Mouse (Mus musculus) heart, postnatal 0 days (tissue): ENCODE data around the gene Hydin. TPM values are rescaled to one million over a fixed set of nuclear protein-coding genes. Genes with fewer than 3 reads are reported as not detected.

Experiments
- ATAC-seq: fragments of 200-750 bp; cut with Nextera tagmentation; 2 replicates; pipeline ENCODE4 v1.8.0; 2017; ENCODE audit warnings: low read depth, moderate number of reproducible peaks, moderate library complexity; ENCODE audit not compliant: insufficient read depth
- DNase-seq: peaks from one replicate; pipeline ENCODE4 v3.0.0-alpha.2; 2016; ENCODE audit warnings: low spot score
- H3K27ac ChIP-seq: fragments of 300-500 bp; sonication (generic); 2 replicates; pipeline ENCODE4 v1.5.1; 2014; ENCODE audit warnings: low read depth, mild to moderate bottlenecking
- H3K27me3 ChIP-seq: fragments of 300-500 bp; sonication (generic); 2 replicates; pipeline ENCODE4 v1.6.1; 2014; ENCODE audit warnings: low read length, mixed read lengths; ENCODE audit not compliant: control insufficient read depth, insufficient read depth
- H3K36me3 ChIP-seq: fragments of 300-500 bp; sonication (generic); replicated peaks from 2 replicates; pipeline ENCODE4 v1.6.1; 2014; ENCODE audit warnings: low read length, mixed read lengths; ENCODE audit not compliant: control insufficient read depth, insufficient read depth
- H3K4me1 ChIP-seq: fragments of 300-500 bp; sonication (generic); 2 replicates; pipeline ENCODE4 v1.6.1; 2014; ENCODE audit warnings: antibody characterized with exemption; ENCODE audit not compliant: control insufficient read depth, insufficient read depth
- H3K4me2 ChIP-seq: fragments of 300-500 bp; sonication (generic); 2 replicates; pipeline ENCODE4 v1.6.1; 2014; ENCODE audit warnings: low read depth, mild to moderate bottlenecking, low read length, moderate library complexity
- H3K4me3 ChIP-seq: fragments of 300-500 bp; sonication (generic); 2 replicates; pipeline ENCODE4 v1.5.1; 2014; ENCODE audit warnings: low read depth, low read length
- H3K9ac ChIP-seq: fragments of 300-500 bp; sonication (generic); replicated peaks from 2 replicates; pipeline ENCODE4 v1.6.1; 2014; ENCODE audit warnings: low read depth, low read length, mixed read lengths
- H3K9me3 ChIP-seq: fragments of 300-500 bp; sonication (generic); replicated peaks from 2 replicates; pipeline ENCODE4 v1.6.1; 2016; ENCODE audit warnings: low read length; ENCODE audit not compliant: control insufficient read depth
- CTCF ChIP-seq: IDR thresholded peaks from 2 replicates; pipeline ENCODE4 v1.5.1; 2016; ENCODE audit warnings: antibody characterized with exemption, control low read depth, low read depth
- EP300 ChIP-seq: IDR thresholded peaks from 2 replicates; pipeline ENCODE4 v1.6.1; 2016; ENCODE audit warnings: antibody characterized with exemption, low read depth
- WGBS: fragments of 180-500 bp; shearing (Covaris S2); extraction: QIAGEN DNeasy Blood & Tissue Kit; methylation state at CpG from one replicate; pipeline ENCODE4 v1.1.7; 2014; 5-methylcytosine and 5-hydroxymethylcytosine counted together
- polyA plus RNA-seq: library from polyadenylated mRNA; unstranded; fragments of >200 nt; fragmentation: Nextera tagmentation; extraction: Ambion mirVana; gene quantifications from 2 replicates; pipeline ENCODE4 v1.2.1, GENCODE M21; 2015
- total RNA-seq: library from RNA; depleted of rRNA; stranded (reverse); fragments of >200 nt; gene quantifications from 2 replicates; pipeline ENCODE4 v1.2.3, GENCODE M21; 2014; ENCODE audit warnings: low replicate concordance

The Hydin gene
- total and polyA plus RNA-seq, 2 experiments from 2014 or later, result 0.03 to 0.04 TPM

GRCm38 (mm10) chr8:110339447-110339846 is 72.7 kb downstream of the Hydin start:
- H3K27ac ChIP-seq, result no peak overlapping the region
- ATAC-seq, result no peak
- 79% methylated on average over 2 of the region's 2 CpGs for WGBS

GRCm38 (mm10) chr8:110340090-110340703 is 73.4 kb downstream of the Hydin start:
- no peak overlapping the region for H3K4me3 ChIP-seq
- no peak overlapping the region for H3K9ac ChIP-seq
- ATAC-seq, result no peak
- H3K9me3 ChIP-seq, result 0 out of 2 replicates have a peak, but pooled peaks cover 4% of the 10 kb centered on the region
- no peaks in the 10 kb centered on the region for H3K27me3 ChIP-seq
- no peak for DNase-seq
- H3K4me1 ChIP-seq, result no peaks in the 10 kb centered on the region
- 66% methylated on average over 12 of the region's 12 CpGs for WGBS
- TF ChIP-seq EP300 (no peak), CTCF (no peak)
- no peaks in the 10 kb centered on the region for H3K36me3 ChIP-seq
- no peak overlapping the region for H3K27ac ChIP-seq
- no peak overlapping the region for H3K4me2 ChIP-seq

More at GRCm38 (mm10) chr8:110339447-110339846, 72.7 kb downstream of the Hydin start:
- Histone ChIP-seq H3K4me1 (no peaks in the 10 kb centered on the region), H3K27me3 (no peaks in the 10 kb centered on the region), H3K4me2 (no peak overlapping the region), H3K4me3 (no peak overlapping the region), H3K36me3 (no peaks in the 10 kb centered on the region), H3K9ac (no peak overlapping the region), H3K9me3 (0 out of 2 replicates have a peak, but pooled peaks cover 4% of the 10 kb centered on the region)
- no peak for DNase-seq
- TF ChIP-seq EP300, result no peak
- TF ChIP-seq CTCF, result no peak

DNA sequence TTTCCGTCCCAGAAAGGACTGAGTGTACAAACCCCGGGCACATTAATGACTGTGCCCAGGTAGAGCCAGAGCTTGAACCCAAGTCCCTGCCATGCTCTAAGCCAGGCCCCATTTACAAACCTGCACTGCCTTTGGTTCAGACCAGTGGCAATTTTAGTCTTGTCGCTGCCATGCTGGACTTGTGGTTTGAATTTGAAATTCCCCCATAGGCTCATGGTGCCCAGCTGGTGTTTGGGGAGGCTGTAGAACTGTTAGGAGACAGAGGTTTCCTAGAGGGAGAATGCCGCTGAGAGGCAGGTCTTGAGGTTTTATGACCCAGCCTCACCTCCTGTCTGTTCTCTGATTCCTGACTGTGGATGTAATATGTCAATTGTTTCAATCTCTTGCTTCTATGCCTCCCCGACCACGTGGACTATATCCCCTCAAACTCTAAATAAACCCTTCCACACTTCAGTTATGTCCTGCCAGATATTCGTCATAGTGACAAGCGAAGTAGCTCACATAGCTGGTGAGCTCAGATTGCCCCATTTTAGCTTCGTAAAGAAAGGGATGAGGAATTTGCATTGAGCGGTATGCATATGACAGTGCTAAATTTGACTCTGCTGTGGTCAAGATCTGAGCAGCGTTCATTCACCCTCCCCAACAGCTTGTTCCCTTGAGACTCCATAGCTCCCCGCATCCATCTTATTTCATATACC is 79.1 kb downstream of the Hydin start:
- no peaks in the 10 kb centered on the region for H3K36me3 ChIP-seq
- no peaks in the 10 kb centered on the region for H3K27me3 ChIP-seq
- no peak overlapping the region for H3K4me3 ChIP-seq
- TF ChIP-seq CTCF, result no peak
- ATAC-seq (no peak), DNase-seq (no peak)
- H3K9ac ChIP-seq, result no peak overlapping the region
- no peaks in the 10 kb centered on the region for H3K9me3 ChIP-seq
- 76% methylated on average over 12 of the region's 12 CpGs for WGBS
- no peak overlapping the region for H3K4me2 ChIP-seq
- no peak overlapping the region for H3K27ac ChIP-seq
- H3K4me1 ChIP-seq, result no peaks in the 10 kb centered on the region

GRCm38 (mm10) chr8:110346915-110347314 is 80.1 kb downstream of the Hydin start:
- 100% methylated on average over 1 of the region's 1 CpGs for WGBS
- TF ChIP-seq CTCF (no peak), EP300 (no peak)
- H3K27ac ChIP-seq, result no peak overlapping the region
- H3K4me2 ChIP-seq, result no peak overlapping the region
- no peak overlapping the region for H3K4me3 ChIP-seq
- no peaks in the 10 kb centered on the region for H3K9me3 ChIP-seq
- H3K27me3 ChIP-seq, result no peaks in the 10 kb centered on the region
- DNase-seq, result no peak
- H3K36me3 ChIP-seq, result no peaks in the 10 kb centered on the region
- no peak for ATAC-seq
- H3K4me1 ChIP-seq, result no peaks in the 10 kb centered on the region
- H3K9ac ChIP-seq, result no peak overlapping the region

DNA sequence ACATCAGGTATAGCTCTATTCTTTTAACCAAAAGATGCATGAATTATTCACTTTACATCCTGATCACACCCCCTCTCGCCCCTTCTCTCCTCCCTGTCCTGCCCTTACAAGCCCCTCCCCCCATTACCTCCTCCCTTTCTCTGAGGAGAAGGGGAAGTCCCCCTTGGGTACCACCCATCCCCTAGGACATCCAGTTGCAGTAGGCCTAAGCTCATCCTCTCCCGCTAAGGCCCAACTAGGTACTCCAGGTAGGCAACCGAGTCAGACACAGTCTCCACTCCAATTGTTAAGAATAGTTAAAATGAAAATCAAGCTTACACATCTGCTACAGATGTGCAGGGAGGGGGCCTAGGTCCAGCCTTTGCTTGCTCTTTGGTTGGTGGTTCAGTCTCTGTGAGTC is 83.9 kb downstream of the Hydin start:
- H3K4me2 ChIP-seq, result no peak overlapping the region
- H3K9ac ChIP-seq, result no peak overlapping the region
- no peaks in the 10 kb centered on the region for H3K4me1 ChIP-seq
- H3K27me3 ChIP-seq, result no peaks in the 10 kb centered on the region
- no peak overlapping the region for H3K27ac ChIP-seq
- no peaks in the 10 kb centered on the region for H3K36me3 ChIP-seq
- H3K9me3 ChIP-seq, result no peaks in the 10 kb centered on the region
- 73% methylated on average over 3 of the region's 3 CpGs for WGBS
- no peak for ATAC-seq
- DNase-seq, result no peak
- no peak overlapping the region for H3K4me3 ChIP-seq
- TF ChIP-seq CTCF (no peak), EP300 (no peak)
